Mouse (Mus musculus) left cerebral cortex, adult 9 months (tissue): ENCODE results near the gene Ap3b1.

Source experiments
- DNase-seq, 2 experiments: peaks; one replicate each; pipeline ENCODE4 v3.0.0; 2022; ENCODE audit warnings: low spot score in 2 of 2

Ap3b1 gene

DNA sequence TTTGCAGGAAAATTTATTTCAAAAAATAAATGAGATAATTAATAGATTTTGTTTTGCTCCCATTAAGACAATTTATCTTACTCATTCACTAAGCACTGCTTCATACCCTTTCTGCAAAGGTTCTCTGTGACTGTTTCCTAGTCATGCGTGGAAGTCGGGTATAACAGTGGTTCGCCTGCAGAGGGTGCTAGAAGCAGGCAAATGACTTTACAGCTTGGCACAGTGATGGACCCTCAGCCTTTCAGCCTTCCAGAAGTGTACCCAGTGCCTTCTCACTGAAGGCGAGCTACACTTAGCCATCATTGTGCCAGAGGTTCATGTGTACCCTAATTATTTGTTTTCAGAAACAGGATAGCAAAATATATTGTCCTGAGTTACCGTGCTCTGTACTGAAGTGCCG, 92.5 kb downstream of the Ap3b1 start:
- peak in 1 of 2 experiments; percentile 51 for DNase-seq

DNA sequence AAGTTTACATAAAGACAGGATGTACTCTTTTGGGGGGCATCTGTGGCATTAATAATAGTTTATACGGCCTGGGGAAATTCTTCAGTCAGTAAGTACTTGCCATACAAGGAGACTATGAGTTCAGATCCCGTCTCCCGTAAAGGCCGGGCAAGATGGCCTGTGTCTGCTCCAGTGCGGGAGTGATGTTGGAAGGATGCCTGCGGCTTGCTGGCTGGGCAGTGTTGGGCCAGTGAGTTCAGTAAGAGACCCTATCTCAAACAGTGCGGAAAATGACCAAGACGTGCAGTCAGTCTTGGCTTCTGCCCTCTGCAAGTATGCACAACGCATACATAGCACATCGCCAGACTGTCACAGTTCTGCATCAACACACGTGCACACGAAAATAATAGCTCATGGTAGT, 95.4 kb downstream of the Ap3b1 start:
- DNase-seq: no peak

DNA sequence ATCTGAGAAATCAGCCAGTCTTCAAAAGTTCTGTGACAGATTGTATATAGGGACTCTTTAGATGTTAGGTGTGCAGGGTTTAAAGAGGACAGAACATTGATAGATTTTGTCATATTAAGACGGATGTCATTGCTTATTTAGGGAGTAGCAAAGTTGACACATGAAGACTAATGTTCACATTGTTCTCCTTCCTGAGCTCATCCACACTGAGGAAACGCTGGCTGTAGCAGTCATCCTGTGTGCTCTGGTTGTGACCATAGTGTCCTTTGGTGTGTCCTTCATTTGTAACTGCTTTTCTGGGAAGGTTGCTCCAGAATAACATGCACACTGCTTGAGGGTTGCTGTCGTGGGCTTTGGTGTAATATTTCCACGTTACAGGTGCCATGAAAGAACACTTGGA, 100.4 kb downstream of the Ap3b1 start:
- DNase-seq: no peak

DNA sequence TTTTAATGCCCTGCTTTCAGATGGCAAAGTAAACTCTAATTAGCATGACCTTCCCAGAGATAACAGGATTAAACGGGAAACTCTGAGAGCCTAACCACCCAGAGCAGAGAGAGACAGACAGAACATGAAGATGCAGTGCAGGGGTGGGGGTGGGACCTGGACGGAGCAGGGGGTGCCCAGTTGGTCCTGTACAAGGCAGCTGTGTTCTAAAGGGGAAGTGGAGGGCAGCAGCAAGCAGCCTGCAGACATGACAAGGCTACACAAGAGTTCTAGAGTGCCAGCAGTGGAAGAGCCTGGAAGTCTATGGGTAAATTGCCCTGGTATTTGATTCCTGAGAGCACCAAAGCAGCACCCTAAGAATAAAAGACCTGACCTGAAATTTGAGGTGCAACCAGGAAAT, 105.5 kb downstream of the Ap3b1 start:
- no peak for DNase-seq

DNA sequence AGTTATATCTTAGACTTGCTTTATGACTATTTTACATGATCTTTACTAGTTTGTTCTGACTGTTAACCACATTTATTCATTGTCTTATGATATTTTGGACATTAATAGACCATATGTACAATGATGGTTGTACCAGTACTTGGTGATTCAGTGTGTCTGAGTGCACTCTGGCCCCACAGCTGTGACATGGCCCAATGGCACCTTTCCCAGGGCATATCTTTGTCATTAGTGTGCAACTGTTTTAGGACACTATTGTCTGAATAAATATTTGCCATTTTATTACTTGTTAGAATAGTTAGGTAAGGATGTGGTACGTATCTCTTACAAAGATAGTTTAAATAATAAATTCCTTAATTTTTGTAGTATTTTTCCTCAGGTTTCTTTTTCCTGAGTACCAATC, 109.8 kb downstream of the Ap3b1 start:
- DNase-seq: no peak

DNA sequence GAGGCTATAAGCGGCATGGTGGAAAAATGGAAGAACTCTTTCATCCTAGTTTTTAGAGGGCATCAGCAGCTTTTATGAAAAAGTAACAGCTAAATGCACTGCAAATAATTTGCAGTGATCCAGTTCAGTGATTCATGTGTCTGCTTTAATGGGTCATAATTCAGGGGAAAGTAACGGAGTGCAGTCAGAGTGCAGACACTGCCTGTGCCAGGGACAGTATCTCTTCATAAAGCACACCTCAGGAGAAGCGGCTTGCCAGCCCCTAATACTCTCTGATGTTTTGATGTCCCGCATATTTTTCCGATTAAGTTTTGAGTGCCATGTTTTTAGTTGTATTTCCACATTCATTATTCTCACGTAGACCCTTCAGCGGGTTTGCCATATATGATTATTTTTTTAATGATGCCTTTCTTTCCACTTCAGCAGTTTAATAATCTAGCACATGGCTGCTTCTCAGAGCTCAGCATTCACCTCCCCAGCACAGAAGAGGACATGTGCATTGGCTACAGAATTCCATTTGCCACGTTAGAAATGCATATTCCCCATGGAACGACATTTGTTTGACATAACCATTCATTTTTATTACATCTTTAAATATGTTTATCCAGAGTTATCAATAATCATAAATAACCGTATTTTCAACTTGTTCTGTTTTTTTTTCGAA, 112.4 kb downstream of the Ap3b1 start:
- no peak for DNase-seq

DNA sequence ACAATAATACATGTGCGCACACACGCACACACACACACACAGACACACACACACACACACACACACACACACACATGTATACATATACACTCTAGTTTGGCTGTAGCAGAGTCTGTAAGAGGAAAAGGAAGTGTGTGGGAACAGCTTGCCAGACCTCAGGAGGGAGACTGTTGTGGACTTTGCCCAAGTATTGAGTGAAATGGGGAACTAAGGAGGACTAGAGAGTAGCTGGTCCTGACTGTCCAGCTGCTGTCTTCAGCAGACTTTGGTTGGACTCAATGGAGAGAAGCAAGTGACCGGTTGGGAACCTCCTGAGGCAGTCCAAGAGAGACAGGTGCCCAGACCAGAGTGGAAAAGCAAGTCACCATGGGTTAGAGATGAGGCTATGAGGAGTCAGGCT, 117.4 kb downstream of the Ap3b1 start:
- DNase-seq: no peak

- no peak for DNase-seq
These were observed 121.5 kb downstream of the Ap3b1 start for GRCm38 (mm10) chr13:94480256-94480655.

DNA sequence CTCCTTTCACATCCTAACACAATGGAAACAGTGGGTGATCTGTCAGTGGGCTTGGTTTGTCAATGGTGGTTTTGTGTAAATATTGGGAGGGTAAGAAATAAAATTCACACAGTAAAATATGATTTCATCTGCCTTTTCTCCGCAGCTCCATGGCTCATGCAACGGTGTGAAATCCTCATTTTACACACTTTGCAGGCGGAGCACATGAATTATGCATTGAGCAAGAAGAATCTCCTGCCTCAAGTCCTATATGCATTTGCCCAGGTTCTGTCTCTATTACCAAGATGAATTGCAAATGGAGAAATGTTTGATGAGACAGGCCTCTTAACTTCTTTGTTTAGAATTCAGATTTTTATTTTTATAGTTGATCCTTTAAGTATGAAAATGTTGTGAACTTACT, 131.9 kb downstream of the Ap3b1 start:
- DNase-seq: peak in 1 of 2 experiments; percentile 12

DNA sequence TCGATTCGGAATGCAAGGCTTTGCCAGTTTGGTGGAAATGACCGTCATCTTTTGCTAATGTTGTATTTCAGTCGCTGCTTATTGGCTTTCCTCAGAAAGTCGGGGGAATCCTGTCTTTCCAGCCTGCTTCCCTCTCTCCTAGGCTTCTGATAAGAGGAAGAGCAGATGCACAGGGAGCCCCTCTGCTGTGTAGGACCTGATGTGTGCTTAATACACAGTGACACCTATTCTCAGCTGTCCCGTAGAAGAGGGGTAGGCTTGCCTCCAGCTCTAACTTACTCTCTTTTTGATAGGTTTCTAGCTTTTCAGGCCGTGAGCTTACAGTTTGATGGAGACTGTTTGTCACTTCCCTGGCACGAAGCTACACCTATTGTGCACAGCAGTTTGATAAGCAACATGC, 132.4 kb downstream of the Ap3b1 start:
- no peak for DNase-seq

DNA sequence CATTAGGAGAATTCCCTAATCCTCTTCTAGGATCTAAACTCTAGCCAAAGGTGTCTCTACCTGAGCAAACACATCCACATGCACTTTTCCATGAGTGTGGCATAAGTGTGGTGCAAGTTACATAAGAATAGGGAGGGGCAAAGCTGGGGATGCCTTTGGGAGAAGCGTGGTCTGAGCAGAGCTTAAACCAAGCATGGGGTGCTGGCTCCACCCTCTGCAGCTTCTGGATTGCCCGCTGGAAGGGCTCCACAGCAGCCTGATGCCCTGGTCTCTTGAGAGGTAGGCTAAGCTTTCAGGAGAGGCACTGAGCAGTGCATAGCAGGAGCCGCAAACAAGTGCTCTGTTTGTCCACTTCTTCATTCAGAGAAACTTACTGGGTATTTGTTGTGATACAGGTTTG, 138.8 kb downstream of the Ap3b1 start:
- no peak for DNase-seq

DNA sequence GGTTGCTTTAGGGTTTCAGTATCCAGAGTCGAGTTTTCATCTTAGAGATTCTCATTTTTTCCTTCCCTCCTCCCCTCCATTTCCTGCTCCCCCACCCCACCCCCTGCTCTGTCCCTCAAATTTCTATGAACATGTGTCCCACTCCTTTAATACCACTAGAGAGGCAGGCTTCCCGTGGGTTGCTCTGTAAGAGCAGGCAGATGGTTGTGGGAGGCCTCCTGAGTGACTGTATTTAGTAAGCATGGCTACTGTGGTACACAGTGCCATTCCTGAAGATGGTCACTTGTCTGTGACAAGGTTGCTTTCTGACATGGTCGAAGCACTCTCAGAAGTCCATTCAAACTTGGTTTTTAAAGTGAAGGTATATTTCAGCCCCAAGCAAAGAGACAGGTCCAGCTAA, 147.7 kb downstream of the Ap3b1 start:
- DNase-seq: peak in 1 of 2 experiments; percentile 23

- DNase-seq: no peak
These were observed 149.6 kb downstream of the Ap3b1 start for GRCm38 (mm10) chr13:94508344-94508743.

- DNase-seq: no peak
These were observed 154.5 kb downstream of the Ap3b1 start for GRCm38 (mm10) chr13:94513157-94513767.

GRCm38 (mm10) chr13:94513898-94514297, 155.1 kb downstream of the Ap3b1 start:
- no peak for DNase-seq

DNA sequence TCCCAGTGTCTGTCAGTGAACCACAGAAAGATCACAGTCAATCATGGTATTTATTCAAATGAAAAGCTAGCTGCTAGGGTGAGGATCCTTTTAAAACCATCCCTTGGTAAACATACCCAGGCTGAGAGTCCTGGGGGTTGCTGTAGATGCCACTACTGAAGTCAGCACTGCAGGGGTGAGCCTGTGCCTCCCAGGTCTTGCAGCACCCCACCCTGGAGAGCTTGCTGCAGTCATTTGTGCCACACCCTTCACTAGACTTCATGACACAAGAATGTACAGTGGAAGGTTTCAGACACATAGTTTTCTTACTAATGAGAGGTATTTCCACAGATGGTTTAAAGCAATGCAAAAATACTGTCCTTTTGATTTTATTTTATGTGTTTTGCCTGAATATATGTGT, 156.2 kb downstream of the Ap3b1 start:
- DNase-seq: no peak

DNA sequence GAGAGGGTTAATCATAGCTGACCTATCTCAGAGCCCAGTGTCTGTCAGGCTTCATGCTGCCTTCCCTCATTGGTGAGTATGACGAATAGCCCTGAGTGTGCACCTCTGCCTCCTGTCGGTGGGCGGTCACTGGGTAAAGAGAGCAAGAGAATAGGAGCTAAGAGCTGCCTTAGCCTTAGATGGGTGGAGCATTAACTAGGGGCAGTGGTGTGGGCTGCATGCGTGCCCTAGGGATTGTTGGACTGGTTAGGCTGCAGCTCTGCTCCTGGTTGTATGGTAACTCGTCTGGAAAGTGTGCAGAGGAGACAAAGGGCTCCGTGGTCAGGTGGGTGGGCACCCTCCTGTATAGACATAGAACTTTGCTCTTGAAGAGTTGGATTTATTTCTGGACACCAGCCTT, 157.8 kb downstream of the Ap3b1 start:
- no peak for DNase-seq

- DNase-seq: no peak
These were observed 159.4 kb downstream of the Ap3b1 start for GRCm38 (mm10) chr13:94518176-94518575.

DNA sequence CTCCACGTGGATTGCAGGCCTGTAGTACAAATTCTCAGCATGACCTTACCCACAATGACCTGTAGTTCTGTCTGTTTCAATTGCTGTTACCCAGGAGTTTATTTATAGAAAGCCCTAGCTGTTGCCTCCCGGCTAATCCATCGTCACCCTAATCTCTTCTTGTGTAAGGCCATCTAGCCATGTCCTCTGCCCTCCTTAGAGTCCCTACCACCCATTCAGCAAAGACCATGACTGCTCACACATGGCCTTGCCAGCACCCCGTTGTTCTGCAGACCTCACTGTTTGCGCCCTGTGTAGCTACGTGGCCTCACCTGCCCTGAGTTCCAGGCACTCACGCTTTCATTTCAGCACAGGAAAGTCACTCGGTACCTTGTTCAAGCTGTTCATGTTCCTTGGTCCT, 160.5 kb downstream of the Ap3b1 start:
- DNase-seq: no peak

- no peak for DNase-seq
These were observed 164.5 kb downstream of the Ap3b1 start for GRCm38 (mm10) chr13:94523213-94523612.

DNA sequence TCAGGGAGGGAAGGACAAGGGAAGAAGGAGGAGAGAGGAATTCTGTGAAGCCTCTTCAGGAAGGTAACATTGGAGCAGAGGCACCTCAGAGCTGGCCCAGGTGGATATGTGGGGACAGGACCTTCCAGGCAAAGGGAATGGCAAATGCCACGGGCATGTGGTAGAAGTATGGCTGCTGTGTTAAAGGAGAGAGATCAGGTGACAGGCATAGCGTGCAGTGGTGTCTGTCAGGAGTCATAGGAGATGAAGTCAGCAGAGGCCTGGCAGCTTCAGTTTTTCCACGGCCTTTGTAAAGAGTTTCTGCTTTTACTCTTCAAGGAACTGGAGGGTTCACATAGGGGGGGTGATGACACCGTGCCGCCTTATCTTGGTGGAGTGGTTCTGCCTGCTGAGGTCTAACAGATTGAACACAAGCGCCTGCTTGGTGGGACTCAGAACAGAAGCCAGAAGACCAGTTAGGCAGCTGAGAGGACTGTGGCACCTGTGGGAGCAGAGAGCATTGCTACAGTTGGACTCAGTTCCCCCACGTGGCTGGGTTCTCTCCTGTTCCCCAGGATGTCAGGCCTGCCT, 166.0 kb downstream of the Ap3b1 start:
- no peak for DNase-seq

DNA sequence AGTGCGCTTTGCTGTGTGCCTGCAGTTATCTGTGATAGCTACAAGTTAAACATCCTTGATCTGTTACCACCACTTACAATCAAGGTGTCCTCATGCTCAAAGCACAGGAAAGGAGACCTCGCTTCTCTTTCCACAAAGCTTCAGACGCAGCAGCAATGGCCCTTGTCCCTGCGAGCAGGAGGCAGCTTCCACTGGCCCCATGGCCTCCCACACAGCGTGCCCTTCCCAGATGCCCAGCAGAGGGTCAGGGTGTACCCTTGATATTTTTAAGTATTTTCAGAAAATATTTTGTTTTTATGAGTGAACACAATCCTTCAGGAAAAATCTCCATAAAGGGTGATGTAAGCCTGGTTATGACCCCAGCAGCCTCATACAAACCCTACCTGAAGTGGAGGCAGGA, 170.4 kb downstream of the Ap3b1 start:
- DNase-seq: no peak

DNA sequence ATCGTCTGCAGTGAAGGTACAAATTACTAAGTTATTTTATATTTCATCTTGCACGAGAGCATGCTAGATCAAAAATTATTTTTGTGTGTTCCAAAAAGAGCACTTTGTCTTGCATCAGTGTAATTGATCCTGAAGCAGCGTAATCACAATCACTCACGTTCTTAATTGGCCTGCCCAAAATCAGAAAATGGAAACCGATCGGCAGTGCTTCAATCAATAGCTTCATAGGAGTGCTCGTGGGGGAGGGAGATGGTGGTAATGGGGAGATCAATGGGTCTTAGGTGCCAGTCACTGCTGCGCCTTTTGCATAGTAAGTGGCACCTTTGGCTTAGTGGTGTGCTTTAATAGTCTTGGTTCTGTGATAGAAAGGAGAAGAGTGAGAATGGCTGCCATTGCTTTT, 174.8 kb downstream of the Ap3b1 start:
- no peak for DNase-seq

DNA sequence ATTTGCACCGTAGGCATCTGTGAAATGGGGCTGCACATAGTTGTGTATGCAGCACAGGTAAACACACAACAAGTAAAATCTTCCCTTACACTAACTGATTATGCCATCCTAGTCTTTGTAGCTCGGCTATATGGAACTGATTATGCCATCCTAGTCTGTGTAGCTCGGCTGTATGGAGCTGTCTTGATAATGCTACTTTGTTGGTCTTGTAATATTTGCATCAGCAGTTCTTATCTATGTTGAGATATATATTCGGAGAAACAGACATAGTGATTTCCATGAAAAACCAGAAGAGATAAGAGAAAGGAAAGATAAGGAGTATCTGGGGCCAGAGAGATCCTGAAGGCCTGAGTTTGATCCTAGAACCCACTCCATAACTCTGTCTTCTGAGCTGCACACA, 178.6 kb downstream of the Ap3b1 start:
- DNase-seq: no peak
